Mouse (Mus musculus): Measurements from ENCODE around the gene E130208F15Rik. TPM values are rescaled to one million over a fixed set of nuclear protein-coding genes. Genes with fewer than 3 reads are reported as not detected.

The E130208F15Rik gene
- polyA plus RNA-seq, 1 experiment from 2014 or later = not detected

GRCm38 (mm10) chr7:30347828-30348227 is 26.3 kb downstream of the E130208F15Rik start:
- DNase-seq (ENCODE audit: low spot score) (peak; percentile 78), ATAC-seq (ENCODE audit: low FRiP score, low TSS enrichment) (peak; percentile 72)
- Histone ChIP-seq H3K4me3 (ENCODE audit: low read depth, low read length) (no peak overlapping the region), H3K27me3 (ENCODE audit: control insufficient read depth, insufficient read depth, low read length) (no peaks in the 10 kb centered on the region), H3K36me3 (ENCODE audit: control insufficient read depth, insufficient read depth, low read length) (no peaks in the 10 kb centered on the region), H3K4me2 (replicated peaks; ENCODE audit: low read depth) (0 out of 2 replicates have a peak overlapping the region, but pooled peaks have one; percentile 3), H3K4me1 (replicated peaks; ENCODE audit: control insufficient read depth, insufficient read depth) (no peaks in the 10 kb centered on the region), H3K9me3 (ENCODE audit: control insufficient read depth, low read length) (no peaks in the 10 kb centered on the region), H3K27ac (replicated peaks) (no peak overlapping the region), H3K9ac (ENCODE audit: low read length) (no peak overlapping the region)
- TF ChIP-seq EP300 (optimal IDR thresholded peaks at IDR 0.05) (no peak), CTCF (IDR thresholded peaks at IDR 0.05; ENCODE audit: low read depth) (peak; percentile 86)
- WGBS = 2% methylated on average over 30 of the region's 30 CpGs

- ATAC-seq (ENCODE audit: low FRiP score, low TSS enrichment) = peak; percentile 87
These were observed 31.8 kb downstream of the E130208F15Rik start for GRCm38 (mm10) chr7:30353279-30353822.

GRCm38 (mm10) chr7:30354059-30354458 is 32.5 kb downstream of the E130208F15Rik start:
- no peak overlapping the region for H3K9ac ChIP-seq (ENCODE audit: low read length)
- no peaks in the 10 kb centered on the region; the same call in 1 of the 2 replicates for H3K4me1 ChIP-seq (replicated peaks; ENCODE audit: control insufficient read depth, insufficient read depth)
- H3K27ac ChIP-seq (replicated peaks) = no peak overlapping the region
- no peak overlapping the region for H3K4me3 ChIP-seq (ENCODE audit: low read depth, low read length)
- DNase-seq (ENCODE audit: low spot score) (no peak), ATAC-seq (ENCODE audit: low FRiP score, low TSS enrichment) (0 out of 2 replicates have a peak, but pooled peaks have one; percentile 13)
- H3K27me3 ChIP-seq (ENCODE audit: control insufficient read depth, insufficient read depth, low read length) = no peaks in the 10 kb centered on the region
- TF ChIP-seq EP300 (optimal IDR thresholded peaks at IDR 0.05) (no peak), CTCF (IDR thresholded peaks at IDR 0.05; ENCODE audit: low read depth) (no peak)
- WGBS = 66% methylated on average over 4 of the region's 4 CpGs
- no peak overlapping the region for H3K4me2 ChIP-seq (replicated peaks; ENCODE audit: low read depth)
- no peaks in the 10 kb centered on the region for H3K9me3 ChIP-seq (ENCODE audit: control insufficient read depth, low read length)
- H3K36me3 ChIP-seq (ENCODE audit: control insufficient read depth, insufficient read depth, low read length) = no peaks in the 10 kb centered on the region

More at GRCm38 (mm10) chr7:30353279-30353822, 31.8 kb downstream of the E130208F15Rik start:
- H3K4me1 ChIP-seq (replicated peaks; ENCODE audit: control insufficient read depth, insufficient read depth) = no peaks in the 10 kb centered on the region; the same call in 1 of the 2 replicates
- peak; percentile 89 for DNase-seq (ENCODE audit: low spot score)
- no peak overlapping the region for H3K9ac ChIP-seq (ENCODE audit: low read length)
- H3K4me3 ChIP-seq (ENCODE audit: low read depth, low read length) = no peak overlapping the region
- TF ChIP-seq CTCF (IDR thresholded peaks at IDR 0.05; ENCODE audit: low read depth) = peak; percentile 83
- TF ChIP-seq EP300 (optimal IDR thresholded peaks at IDR 0.05) = no peak
- no peaks in the 10 kb centered on the region for H3K9me3 ChIP-seq (ENCODE audit: control insufficient read depth, low read length)
- H3K27me3 ChIP-seq (ENCODE audit: control insufficient read depth, insufficient read depth, low read length) = no peaks in the 10 kb centered on the region
- no peak overlapping the region for H3K4me2 ChIP-seq (replicated peaks; ENCODE audit: low read depth)
- no peaks in the 10 kb centered on the region for H3K36me3 ChIP-seq (ENCODE audit: control insufficient read depth, insufficient read depth, low read length)
- 17% methylated on average over 6 of the region's 6 CpGs for WGBS
- no peak overlapping the region for H3K27ac ChIP-seq (replicated peaks)

GRCm38 (mm10) chr7:30358378-30359186 is 37.0 kb downstream of the E130208F15Rik start:
- peak overlapping the region; percentile 88 for H3K27ac ChIP-seq (replicated peaks)
- H3K4me1 ChIP-seq (replicated peaks; ENCODE audit: control insufficient read depth, insufficient read depth) = no peaks in the 10 kb centered on the region; the same call in none of the 2 replicates
- no peak overlapping the region for H3K9ac ChIP-seq (ENCODE audit: low read length)
- H3K4me3 ChIP-seq (ENCODE audit: low read depth, low read length) = peak overlapping the region; percentile 18; the same call in 1 of the 2 replicates
- ATAC-seq (ENCODE audit: low FRiP score, low TSS enrichment) (peak; percentile 46), DNase-seq (ENCODE audit: low spot score) (no peak)
- TF ChIP-seq CTCF (IDR thresholded peaks at IDR 0.05; ENCODE audit: low read depth) (no peak), EP300 (optimal IDR thresholded peaks at IDR 0.05) (no peak)
- WGBS = 46% methylated on average over 7 of the region's 7 CpGs
- no peaks in the 10 kb centered on the region for H3K9me3 ChIP-seq (ENCODE audit: control insufficient read depth, low read length)
- H3K27me3 ChIP-seq (ENCODE audit: control insufficient read depth, insufficient read depth, low read length) = no peaks in the 10 kb centered on the region
- peak overlapping the region; percentile 41 for H3K4me2 ChIP-seq (replicated peaks; ENCODE audit: low read depth)
- H3K36me3 ChIP-seq (ENCODE audit: control insufficient read depth, insufficient read depth, low read length) = no peaks in the 10 kb centered on the region

GRCm38 (mm10) chr7:30359276-30359865 is 37.8 kb downstream of the E130208F15Rik start:
- Histone ChIP-seq H3K4me2 (replicated peaks; ENCODE audit: low read depth) (peak overlapping the region; percentile 41), H3K4me1 (replicated peaks; ENCODE audit: control insufficient read depth, insufficient read depth) (no peaks in the 10 kb centered on the region; the same call in none of the 2 replicates), H3K27ac (replicated peaks) (peak overlapping the region; percentile 88), H3K36me3 (ENCODE audit: control insufficient read depth, insufficient read depth, low read length) (no peaks in the 10 kb centered on the region), H3K9me3 (ENCODE audit: control insufficient read depth, low read length) (no peaks in the 10 kb centered on the region), H3K9ac (ENCODE audit: low read length) (0 out of 2 replicates have a peak overlapping the region, but pooled peaks have one; percentile 27), H3K27me3 (ENCODE audit: control insufficient read depth, insufficient read depth, low read length) (no peaks in the 10 kb centered on the region), H3K4me3 (ENCODE audit: low read depth, low read length) (peak overlapping the region; percentile 18)
- ATAC-seq (ENCODE audit: low FRiP score, low TSS enrichment) = peak; percentile 36; the same call in 1 of the 2 replicates
- TF ChIP-seq CTCF (IDR thresholded peaks at IDR 0.05; ENCODE audit: low read depth) (no peak), EP300 (optimal IDR thresholded peaks at IDR 0.05) (no peak)
- WGBS = 61% methylated on average over 31 of the region's 31 CpGs
- peak; percentile 58 for DNase-seq (ENCODE audit: low spot score)
